15 mouse cellular contexts compared by ENCODE assay signal in the genomic region with DNA sequence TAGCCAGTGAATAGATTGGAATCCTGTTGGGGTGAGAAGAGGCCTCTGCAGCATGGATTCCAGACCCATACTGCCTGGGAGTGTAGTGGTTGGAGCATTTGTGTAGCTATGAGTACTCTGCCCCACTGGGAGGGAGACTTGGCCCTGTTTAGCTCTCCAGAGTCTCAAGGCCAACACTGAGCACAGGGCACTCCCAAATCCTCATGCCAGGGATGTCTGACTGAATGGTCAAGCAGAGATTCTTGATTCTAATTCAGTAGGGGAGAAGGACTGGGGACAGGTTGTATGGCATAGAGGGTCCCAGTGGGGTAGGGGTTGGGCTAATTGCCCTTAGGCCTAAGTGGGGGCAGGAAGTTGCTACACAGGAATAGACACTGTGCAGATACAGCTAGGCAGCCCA. TPM values are rescaled to one million over a fixed set of nuclear protein-coding genes. Genes with fewer than 3 reads are reported as not detected.
DNase-seq lines count a peak whose midpoint lies in the region; ATAC-seq and TF ChIP-seq lines count a peak whose summit lies in the region.
"Had no signal": no experiment of that assay in that cellular context is flagged by ENCODE, and none has a peak within 500 bp of the region (broad histone marks: within the 10 kb centered on the region; RNA-seq: fewer than 3 reads in every experiment).

No protein-coding gene starts in this region.

- no peaks in the 10 kb centered on the region for H3K9me3 ChIP-seq in heart, embryonic 15.5 days (replicated peaks)
- H3K9me3 ChIP-seq in midbrain, postnatal 0 days (ENCODE audit: low read length) = no peaks in the 10 kb centered on the region
- H3K9me3 ChIP-seq in midbrain, embryonic 13.5 days = no peaks in the 10 kb centered on the region
- H3K9me3 ChIP-seq: liver, embryonic 15.5 days; neural tube, embryonic 12.5 days; stomach, embryonic 15.5 days had no signal

- peak overlapping the region; percentile 40; the same call in 1 of the 2 replicates for H3K27ac ChIP-seq in heart, embryonic 15.5 days
- H3K27ac ChIP-seq in midbrain, postnatal 0 days (ENCODE audit: low read depth, low read length) = no peak overlapping the region
- no peak overlapping the region for H3K27ac ChIP-seq in midbrain, embryonic 13.5 days
- H3K27ac ChIP-seq: kidney, postnatal 0 days; liver, embryonic 15.5 days; neural tube, embryonic 12.5 days; stomach, embryonic 15.5 days had no signal

- 0 out of 2 replicates have a peak, but pooled peaks cover 7% of the 10 kb centered on the region for H3K4me1 ChIP-seq in heart, embryonic 15.5 days (replicated peaks)
- no peaks in the 10 kb centered on the region for H3K4me1 ChIP-seq in midbrain, postnatal 0 days (ENCODE audit: insufficient read depth, low read length)
- peaks cover 6% of the 10 kb centered on the region; the same call in 1 of the 2 replicates for H3K4me1 ChIP-seq in midbrain, embryonic 13.5 days (replicated peaks)
- H3K4me1 ChIP-seq: stomach, embryonic 15.5 days had no signal

- TF ChIP-seq CTCF in midbrain, postnatal 0 days (IDR thresholded peaks at IDR 0.05) = no peak

- H3K36me3 ChIP-seq in heart, embryonic 15.5 days = no peaks in the 10 kb centered on the region
- H3K36me3 ChIP-seq in midbrain, postnatal 0 days (ENCODE audit: insufficient read depth, low read length) = no peaks in the 10 kb centered on the region
- no peaks in the 10 kb centered on the region for H3K36me3 ChIP-seq in midbrain, embryonic 13.5 days
- H3K36me3 ChIP-seq: liver, embryonic 15.5 days; neural tube, embryonic 12.5 days; stomach, embryonic 15.5 days had no signal

- no peak overlapping the region for H3K9ac ChIP-seq in heart, embryonic 15.5 days
- no peak overlapping the region for H3K9ac ChIP-seq in midbrain, postnatal 0 days (replicated peaks; ENCODE audit: low read length, poor library complexity, severe bottlenecking)
- no peak overlapping the region for H3K9ac ChIP-seq in midbrain, embryonic 13.5 days (replicated peaks)
- H3K9ac ChIP-seq: liver, embryonic 15.5 days; neural tube, embryonic 12.5 days; stomach, embryonic 15.5 days had no signal

- no peaks in the 10 kb centered on the region for H3K27me3 ChIP-seq in heart, embryonic 15.5 days
- H3K27me3 ChIP-seq in midbrain, postnatal 0 days (ENCODE audit: insufficient read depth, low read length) = no peaks in the 10 kb centered on the region
- no peaks in the 10 kb centered on the region for H3K27me3 ChIP-seq in midbrain, embryonic 13.5 days
- H3K27me3 ChIP-seq: liver, embryonic 15.5 days; neural tube, embryonic 12.5 days; stomach, embryonic 15.5 days had no signal

- ATAC-seq in heart, embryonic 15.5 days (replicated peaks; ENCODE audit: insufficient number of reproducible peaks, insufficient read depth, low FRiP score, low read depth) = no peak
- ATAC-seq in midbrain, postnatal 0 days (ENCODE audit: low FRiP score) = peak; percentile 9; the same call in 1 of the 2 replicates
- no peak for ATAC-seq in midbrain, embryonic 13.5 days
- ATAC-seq: activated CD4-positive, CD25-positive, alpha-beta regulatory T cell, adult 4 months had no signal

- no peak overlapping the region for H3K4me3 ChIP-seq in heart, embryonic 15.5 days
- H3K4me3 ChIP-seq in midbrain, postnatal 0 days (ENCODE audit: low read depth, low read length) = no peak overlapping the region
- no peak overlapping the region for H3K4me3 ChIP-seq in midbrain, embryonic 13.5 days (replicated peaks)
- H3K4me3 ChIP-seq: liver, embryonic 15.5 days; neural tube, embryonic 12.5 days; stomach, embryonic 15.5 days had no signal

- intact Hi-C loops in heart, postnatal 14 days (cut with DNase I) = no loop called here

- DNase-seq in adrenal gland, adult 2 months = peak; percentile 55
- DNase-seq in adrenal gland, postnatal 4 days (ENCODE audit: low spot score in 2 of 2) = no peak
- no peak for DNase-seq in heart, postnatal 14 days
- DNase-seq in midbrain, postnatal 0 days (ENCODE audit: low spot score) = no peak
- no peak for DNase-seq in ovary, postnatal 10 days (ENCODE audit: low spot score)
- DNase-seq in spleen, postnatal 36 days (ENCODE audit: low spot score in 2 of 2) = no peak
- DNase-seq: right cerebral cortex, postnatal 25 days had no signal

- no peak overlapping the region for H3K4me2 ChIP-seq in heart, embryonic 15.5 days
- no peak overlapping the region for H3K4me2 ChIP-seq in midbrain, postnatal 0 days (ENCODE audit: low read depth, low read length, poor library complexity, severe bottlenecking)
- no peak overlapping the region for H3K4me2 ChIP-seq in midbrain, embryonic 13.5 days (replicated peaks)
- H3K4me2 ChIP-seq: liver, embryonic 15.5 days; midbrain, embryonic 11.5 days; neural tube, embryonic 12.5 days; stomach, embryonic 15.5 days had no signal

RNA-seq across cellular contexts. Expression of a gene that starts 21.5 kb away (rescaled TPM):
- 10 to 100 TPM; 21.5 to 48.5 TPM for total RNA-seq in adrenal gland, adult 2 months (2021)
- 72.1 and 103 TPM in 2 replicates for polyA plus RNA-seq in adrenal gland, adult 2 months (2012; rRNA removed)
- total RNA-seq in adrenal gland, postnatal 4 days (2021) = 10 to 100 TPM; 42.7 to 49.6 TPM
- 14.6 and 20.1 TPM in 2 replicates for polyA plus RNA-seq in heart, embryonic 15.5 days (2015; fragmentation: Nextera tagmentation; extraction: Ambion mirVana)
- 10 to 100 TPM; 16.6 to 16.9 TPM for total RNA-seq in heart, postnatal 14 days (2021)
- total RNA-seq in midbrain, postnatal 0 days (2014; rRNA removed) = 12.9 and 20.4 TPM in 2 replicates
- 5.4 and 5.7 TPM in 2 replicates for polyA plus RNA-seq in midbrain, postnatal 0 days (2015; fragmentation: Nextera tagmentation; extraction: Ambion mirVana)
- polyA plus RNA-seq in midbrain, embryonic 13.5 days (2015; fragmentation: Nextera tagmentation; extraction: Ambion mirVana) = 4.0 and 5.3 TPM in 2 replicates
- polyA plus RNA-seq: activated CD4-positive, CD25-positive, alpha-beta regulatory T cell, adult 4 months had no signal

RNA-seq across cellular contexts. Expression of a gene that starts 38.3 kb away (rescaled TPM):
- under 1 TPM; 0.21 to 0.81 TPM for total RNA-seq in adrenal gland, adult 2 months (2021)
- 0.21 and 0.85 TPM in 2 replicates for polyA plus RNA-seq in adrenal gland, adult 2 months (2012; rRNA removed)
- total RNA-seq in adrenal gland, postnatal 4 days (2021) = 1 to 10 TPM; 3.2 to 8.1 TPM
- 0.29 and 0.71 TPM in 2 replicates for polyA plus RNA-seq in heart, embryonic 15.5 days (2015; fragmentation: Nextera tagmentation; extraction: Ambion mirVana)
- not detected for total RNA-seq in heart, postnatal 14 days (2021)
- 9.3 and 10.1 TPM in 2 replicates for total RNA-seq in midbrain, postnatal 0 days (2014; rRNA removed)
- polyA plus RNA-seq in midbrain, postnatal 0 days (2015; fragmentation: Nextera tagmentation; extraction: Ambion mirVana) = 4.2 and 5.3 TPM in 2 replicates
- polyA plus RNA-seq in midbrain, embryonic 13.5 days (2015; fragmentation: Nextera tagmentation; extraction: Ambion mirVana) = 1.7 and 2.6 TPM in 2 replicates

RNA-seq across cellular contexts. Expression of a gene that starts 44.2 kb away (rescaled TPM):
- total RNA-seq in adrenal gland, adult 2 months (2021) = 10 to 100 TPM; 13.6 to 20.7 TPM
- 20.8 and 22.0 TPM in 2 replicates for polyA plus RNA-seq in adrenal gland, adult 2 months (2012; rRNA removed)
- total RNA-seq in adrenal gland, postnatal 4 days (2021) = 10 to 100 TPM; 26.2 to 29.4 TPM
- 6.7 and 7.4 TPM in 2 replicates for polyA plus RNA-seq in heart, embryonic 15.5 days (2015; fragmentation: Nextera tagmentation; extraction: Ambion mirVana)
- 10 to 100 TPM; 12.5 to 12.8 TPM for total RNA-seq in heart, postnatal 14 days (2021)
- 45.4 and 51.8 TPM in 2 replicates for total RNA-seq in midbrain, postnatal 0 days (2014; rRNA removed)
- polyA plus RNA-seq in midbrain, postnatal 0 days (2015; fragmentation: Nextera tagmentation; extraction: Ambion mirVana) = 23.5 and 23.7 TPM in 2 replicates
- 23.7 and 26.6 TPM in 2 replicates for polyA plus RNA-seq in midbrain, embryonic 13.5 days (2015; fragmentation: Nextera tagmentation; extraction: Ambion mirVana)

RNA-seq across cellular contexts. Expression of a gene that starts 53.6 kb away (rescaled TPM):
- total RNA-seq in adrenal gland, adult 2 months (2021) = 10 to 100 TPM; 15.5 to 16.3 TPM
- polyA plus RNA-seq in adrenal gland, adult 2 months (2012; rRNA removed) = 41.7 and 42.6 TPM in 2 replicates
- total RNA-seq in adrenal gland, postnatal 4 days (2021) = 10 to 100 TPM; 17.7 to 17.8 TPM
- polyA plus RNA-seq in heart, embryonic 15.5 days (2015; fragmentation: Nextera tagmentation; extraction: Ambion mirVana) = 13.9 and 15.2 TPM in 2 replicates
- 10 to 100 TPM; 16.7 to 16.9 TPM for total RNA-seq in heart, postnatal 14 days (2021)
- 9.2 and 10.9 TPM in 2 replicates for total RNA-seq in midbrain, postnatal 0 days (2014; rRNA removed)
- polyA plus RNA-seq in midbrain, postnatal 0 days (2015; fragmentation: Nextera tagmentation; extraction: Ambion mirVana) = 8.8 and 9.8 TPM in 2 replicates
- polyA plus RNA-seq in midbrain, embryonic 13.5 days (2015; fragmentation: Nextera tagmentation; extraction: Ambion mirVana) = 10.6 and 10.7 TPM in 2 replicates
